Mouse (Mus musculus) liver, embryonic 15.5 days (tissue): ENCODE measurements around the gene Gm38393. TPM values are rescaled to one million over a fixed set of nuclear protein-coding genes. Genes with fewer than 3 reads are reported as not detected.

Experiments used
- polyA plus RNA-seq: library from polyadenylated mRNA; unstranded; fragments of >200 nt; fragmentation: Nextera tagmentation; extraction: Ambion mirVana; gene quantifications from 2 replicates; pipeline ENCODE4 v1.2.1, GENCODE M21; 2015

Gm38393 gene
- polyA plus RNA-seq, 1 experiment from 2014 or later = 0.08 TPM

Other genes with a start within 250 kb of the Gm38393 start
- 2.4 and 4.2 TPM in 2 replicates for gene Snurf, start within 50 bp of the Gm38393 start, polyA plus RNA-seq
- gene Snrpn, start 135.2 kb upstream of the Gm38393 start, polyA plus RNA-seq = 5.4 and 7.8 TPM in 2 replicates